11 mouse cellular contexts compared by ENCODE assay signal in genomic region chr2:70126330-70126729, GRCm38 (mm10).
DNase-seq lines count a peak whose midpoint lies in the region; ATAC-seq lines count a peak whose summit lies in the region.
"Had no signal": no experiment of that assay in that cellular context is flagged by ENCODE, and none has a peak within 500 bp of the region (broad histone marks: within the 10 kb centered on the region; RNA-seq: fewer than 3 reads in every experiment).

No protein-coding gene starts in this region.

- ATAC-seq in kidney, embryonic 15.5 days (replicated peaks; ENCODE audit: low FRiP score) = 0 out of 2 replicates have a peak, but pooled peaks have one; percentile 25
- ATAC-seq in midbrain, embryonic 14.5 days (ENCODE audit: low FRiP score, low TSS enrichment) = peak; percentile 32; the same call in 1 of the 2 replicates

- H3K9ac ChIP-seq in kidney, embryonic 15.5 days = no peak overlapping the region
- H3K9ac ChIP-seq in midbrain, embryonic 14.5 days (replicated peaks; ENCODE audit: low read length) = no peak overlapping the region
- H3K9ac ChIP-seq: liver, embryonic 13.5 days had no signal

- H3K4me1 ChIP-seq in kidney, embryonic 15.5 days = peaks cover 19% of the 10 kb centered on the region
- H3K4me1 ChIP-seq in embryonic facial prominence, embryonic 10.5 days = peaks cover 11% of the 10 kb centered on the region
- H3K4me1 ChIP-seq in hindbrain, embryonic 10.5 days (replicated peaks) = peaks cover 23% of the 10 kb centered on the region
- peaks cover 14% of the 10 kb centered on the region for H3K4me1 ChIP-seq in midbrain, embryonic 14.5 days (ENCODE audit: control insufficient read depth, insufficient read depth, low read length)
- H3K4me1 ChIP-seq: liver, embryonic 13.5 days had no signal

- WGBS in kidney, embryonic 15.5 days = 49% methylated on average over 10 of the region's 10 CpGs
- WGBS in embryonic facial prominence, embryonic 10.5 days = 74% methylated on average over 10 of the region's 10 CpGs
- WGBS in hindbrain, embryonic 10.5 days = 77% methylated on average over 10 of the region's 10 CpGs
- 66% methylated on average over 10 of the region's 10 CpGs for WGBS in midbrain, embryonic 14.5 days

- intact Hi-C loops in heart, postnatal 14 days (cut with DNase I) = loop anchor here (1.0 to 2.0 kb wide), 2 partner anchors 98 to 432 kb away; no protein-coding TSS in a partner anchor

- H3K4me2 ChIP-seq in kidney, embryonic 15.5 days = peak overlapping the region; percentile 46
- peak overlapping the region; percentile 49 for H3K4me2 ChIP-seq in midbrain, embryonic 14.5 days (ENCODE audit: low read length)
- H3K4me2 ChIP-seq: liver, embryonic 13.5 days had no signal

- no peaks in the 10 kb centered on the region for H3K36me3 ChIP-seq in kidney, embryonic 15.5 days
- no peaks in the 10 kb centered on the region for H3K36me3 ChIP-seq in embryonic facial prominence, embryonic 10.5 days (replicated peaks)
- H3K36me3 ChIP-seq in hindbrain, embryonic 10.5 days = no peaks in the 10 kb centered on the region
- no peaks in the 10 kb centered on the region for H3K36me3 ChIP-seq in midbrain, embryonic 14.5 days (ENCODE audit: control insufficient read depth, insufficient read depth, low read length)
- H3K36me3 ChIP-seq: G1E; liver, embryonic 13.5 days had no signal

- H3K27ac ChIP-seq in kidney, embryonic 15.5 days = no peak overlapping the region
- H3K27ac ChIP-seq in embryonic facial prominence, embryonic 10.5 days (replicated peaks) = no peak overlapping the region
- H3K27ac ChIP-seq in hindbrain, embryonic 10.5 days = no peak overlapping the region
- peak overlapping the region; percentile 71 for H3K27ac ChIP-seq in midbrain, embryonic 14.5 days (replicated peaks; ENCODE audit: low read depth, low read length)
- H3K27ac ChIP-seq: liver, embryonic 13.5 days; macrophage had no signal

- no peaks in the 10 kb centered on the region for H3K9me3 ChIP-seq in kidney, embryonic 15.5 days (replicated peaks)
- no peaks in the 10 kb centered on the region for H3K9me3 ChIP-seq in embryonic facial prominence, embryonic 10.5 days
- H3K9me3 ChIP-seq in hindbrain, embryonic 10.5 days = no peaks in the 10 kb centered on the region
- no peaks in the 10 kb centered on the region for H3K9me3 ChIP-seq in midbrain, embryonic 14.5 days (ENCODE audit: control insufficient read depth, low read length)
- H3K9me3 ChIP-seq: G1E; liver, embryonic 13.5 days had no signal

- H3K4me3 ChIP-seq in kidney, embryonic 15.5 days (replicated peaks) = no peak overlapping the region
- H3K4me3 ChIP-seq in embryonic facial prominence, embryonic 10.5 days = peak overlapping the region; percentile 18; the same call in 1 of the 2 replicates
- peak overlapping the region; percentile 36; the same call in 1 of the 2 replicates for H3K4me3 ChIP-seq in hindbrain, embryonic 10.5 days
- no peak overlapping the region for H3K4me3 ChIP-seq in midbrain, embryonic 14.5 days (replicated peaks; ENCODE audit: low read depth, low read length)
- H3K4me3 ChIP-seq: liver, embryonic 13.5 days had no signal

- DNase-seq in kidney, postnatal 14 days = no peak
- no peak for DNase-seq in embryonic facial prominence, embryonic 10.5 days (ENCODE audit: low spot score)
- no peak for DNase-seq in hindbrain, embryonic 10.5 days (ENCODE audit: low spot score)
- no peak for DNase-seq in midbrain, embryonic 14.5 days
- no peak for DNase-seq in heart, postnatal 14 days
- DNase-seq in layer of hippocampus, adult 8-10 months (ENCODE audit: low spot score in 2 of 2) = no peak
- DNase-seq in left cerebral cortex, adult 11 months (ENCODE audit: low spot score) = no peak

- H3K27me3 ChIP-seq in kidney, embryonic 15.5 days = peaks cover 31% of the 10 kb centered on the region
- H3K27me3 ChIP-seq in embryonic facial prominence, embryonic 10.5 days (replicated peaks; ENCODE audit: low read depth, poor library complexity, severe bottlenecking) = peaks cover 58% of the 10 kb centered on the region
- H3K27me3 ChIP-seq in hindbrain, embryonic 10.5 days (ENCODE audit: insufficient read depth, poor library complexity, severe bottlenecking) = peaks cover 39% of the 10 kb centered on the region
- no peaks in the 10 kb centered on the region for H3K27me3 ChIP-seq in midbrain, embryonic 14.5 days (ENCODE audit: control insufficient read depth, insufficient read depth, low read length)

Comparison
In these comparisons a context has a peak if more than half of its experiments do, and no peak if none do; other contexts are left out.
1. H3K4me3 ChIP-seq: peak in embryonic facial prominence, embryonic 10.5 days (single experiment) and hindbrain, embryonic 10.5 days (single experiment); none in kidney, embryonic 15.5 days (single experiment) and midbrain, embryonic 14.5 days (single experiment).